Mouse (Mus musculus): ENCODE data around the gene Cfap157. TPM values are rescaled to one million over a fixed set of nuclear protein-coding genes. Genes with fewer than 3 reads are reported as not detected.
A peak's percentile ranks its signal among the peaks of the same experiment; 100 is the strongest.

Gene Cfap157
- total and polyA plus RNA-seq, 2 experiments from 2014 or later = 1.1 to 1.4 TPM

DNA sequence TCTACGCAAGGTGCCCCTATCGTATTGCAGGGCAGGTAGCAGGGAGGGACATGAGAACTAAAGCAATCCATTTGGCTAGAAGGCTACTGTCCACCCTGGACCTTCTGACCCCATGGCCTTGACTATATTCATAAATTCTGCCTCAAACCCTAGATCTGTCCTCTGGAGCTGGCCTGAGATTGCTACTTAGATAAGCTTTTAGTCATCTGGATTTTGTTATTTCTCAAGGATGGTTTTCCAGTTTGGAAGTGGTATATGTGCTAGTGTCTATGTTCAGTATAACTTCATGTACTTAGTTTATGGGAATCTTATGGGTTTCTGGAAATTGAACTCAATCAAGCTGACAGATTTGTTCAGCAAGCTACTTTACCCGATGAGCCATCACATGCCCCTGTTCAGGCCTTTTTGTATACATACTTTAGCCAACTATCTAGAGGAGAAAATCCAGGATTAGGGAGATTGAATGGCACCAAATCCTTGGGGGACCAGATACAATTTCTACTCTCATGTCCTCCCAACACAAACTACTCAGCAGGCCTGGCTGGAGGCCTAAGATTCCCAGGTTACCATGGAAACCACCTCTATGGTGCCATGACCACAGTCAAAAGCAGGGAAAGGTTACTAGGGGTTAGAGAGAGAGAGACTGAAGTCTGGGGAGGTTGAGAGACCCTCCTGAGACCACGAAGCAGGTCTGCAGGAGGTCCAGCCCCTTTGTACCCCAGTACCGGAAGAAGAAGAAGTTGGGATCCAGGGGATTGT lies 14.7 kb downstream of the Cfap157 start:
- Histone ChIP-seq H3K4me1 (ENCODE audit: insufficient read depth, low read length) (no peaks in the 10 kb centered on the region), H3K27ac (ENCODE audit: low read depth, low read length) (no peak overlapping the region), H3K4me3 (ENCODE audit: low read depth, low read length) (no peak overlapping the region), H3K27me3 (ENCODE audit: insufficient read depth, low read length) (no peaks in the 10 kb centered on the region), H3K36me3 (ENCODE audit: insufficient read depth, low read length) (no peaks in the 10 kb centered on the region), H3K9me3 (ENCODE audit: low read length) (no peaks in the 10 kb centered on the region), H3K9ac (replicated peaks; ENCODE audit: low read length, poor library complexity, severe bottlenecking) (no peak overlapping the region), H3K4me2 (ENCODE audit: low read depth, low read length, poor library complexity, severe bottlenecking) (no peak overlapping the region)
- ATAC-seq (ENCODE audit: low FRiP score) (no peak), DNase-seq (ENCODE audit: low spot score) (peak; percentile 55)
- WGBS = 45% methylated on average over 5 of the region's 5 CpGs
- TF ChIP-seq CTCF (IDR thresholded peaks at IDR 0.05) = no peak

DNA sequence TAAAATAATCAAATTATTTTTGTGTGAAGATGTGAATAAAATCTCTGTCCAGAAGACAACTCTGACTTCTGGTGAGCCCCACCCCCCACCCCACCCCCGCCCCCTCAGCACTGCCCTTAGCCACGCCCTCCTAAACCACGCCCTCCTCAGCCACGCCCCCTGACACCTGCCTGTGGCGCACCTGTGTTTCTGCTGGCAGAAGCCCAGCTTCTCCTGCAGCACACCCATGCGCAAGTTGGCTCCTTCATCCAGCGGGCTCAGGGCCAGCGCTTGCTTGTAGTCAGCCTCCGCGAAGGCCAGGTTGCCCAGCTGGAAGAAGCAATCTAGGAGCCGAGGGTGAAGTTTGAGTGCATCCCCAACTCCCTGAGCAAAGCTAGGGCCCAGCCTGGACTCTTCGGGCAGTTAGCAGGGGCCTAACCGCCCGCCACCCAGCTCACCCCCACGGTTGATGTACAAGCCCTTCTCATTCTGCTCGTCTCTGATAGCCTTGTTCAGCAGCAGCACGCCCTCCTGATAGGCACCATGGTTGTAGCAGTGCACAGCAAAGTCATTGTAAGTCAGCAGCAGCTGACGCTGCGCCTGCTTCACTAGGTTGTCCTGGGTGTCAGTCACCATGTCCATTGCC lies 15.5 kb downstream of the Cfap157 start:
- no peak overlapping the region for H3K4me2 ChIP-seq (ENCODE audit: low read depth, low read length, poor library complexity, severe bottlenecking)
- 53% methylated on average over 19 of the region's 19 CpGs for WGBS
- H3K4me1 ChIP-seq (ENCODE audit: insufficient read depth, low read length) = no peaks in the 10 kb centered on the region
- no peak for DNase-seq (ENCODE audit: low spot score)
- H3K36me3 ChIP-seq (ENCODE audit: insufficient read depth, low read length) = no peaks in the 10 kb centered on the region
- no peak overlapping the region for H3K9ac ChIP-seq (replicated peaks; ENCODE audit: low read length, poor library complexity, severe bottlenecking)
- no peak overlapping the region for H3K4me3 ChIP-seq (ENCODE audit: low read depth, low read length)
- H3K27me3 ChIP-seq (ENCODE audit: insufficient read depth, low read length) = no peaks in the 10 kb centered on the region
- ATAC-seq (ENCODE audit: low FRiP score) = no peak
- H3K27ac ChIP-seq (ENCODE audit: low read depth, low read length) = no peak overlapping the region
- H3K9me3 ChIP-seq (ENCODE audit: low read length) = no peaks in the 10 kb centered on the region
- no peak for TF ChIP-seq CTCF (IDR thresholded peaks at IDR 0.05)

DNA sequence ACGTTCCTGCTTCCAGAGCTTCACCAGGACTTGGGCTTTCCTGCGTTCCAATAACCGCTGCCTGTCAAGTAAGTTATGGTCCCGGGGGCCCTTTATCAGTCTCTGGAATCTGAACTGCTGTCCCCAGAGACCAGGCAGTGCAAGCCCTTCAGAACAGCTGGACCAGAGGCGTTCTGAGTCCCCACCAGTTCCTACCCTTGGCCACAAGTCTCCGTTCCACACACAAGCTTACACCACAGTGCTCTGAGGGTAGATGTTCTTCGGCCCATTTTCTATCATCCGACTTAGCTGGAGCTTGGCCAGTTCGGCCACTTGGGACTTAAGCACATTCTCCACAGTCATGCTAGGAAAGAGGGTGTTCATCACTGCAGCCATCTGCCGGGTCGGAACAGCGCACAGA lies 17.0 kb downstream of the Cfap157 start:
- Histone ChIP-seq H3K27me3 (ENCODE audit: insufficient read depth, low read length) (no peaks in the 10 kb centered on the region), H3K4me1 (ENCODE audit: insufficient read depth, low read length) (no peaks in the 10 kb centered on the region), H3K9ac (replicated peaks; ENCODE audit: low read length, poor library complexity, severe bottlenecking) (no peak overlapping the region), H3K4me3 (ENCODE audit: low read depth, low read length) (no peak overlapping the region), H3K36me3 (ENCODE audit: insufficient read depth, low read length) (peaks cover 10% of the 10 kb centered on the region), H3K27ac (ENCODE audit: low read depth, low read length) (no peak overlapping the region), H3K9me3 (ENCODE audit: low read length) (no peaks in the 10 kb centered on the region), H3K4me2 (ENCODE audit: low read depth, low read length, poor library complexity, severe bottlenecking) (no peak overlapping the region)
- ATAC-seq (ENCODE audit: low FRiP score) (no peak), DNase-seq (ENCODE audit: low spot score) (no peak)
- 63% methylated on average over 12 of the region's 12 CpGs for WGBS
- TF ChIP-seq CTCF (IDR thresholded peaks at IDR 0.05) = no peak

GRCm38 (mm10) chr2:32763353-32763752 lies 20.9 kb downstream of the Cfap157 start:
- TF ChIP-seq CTCF (IDR thresholded peaks at IDR 0.05) = peak; percentile 45
- ATAC-seq (ENCODE audit: low FRiP score) = no peak
- Histone ChIP-seq H3K4me1 (ENCODE audit: insufficient read depth, low read length) (no peaks in the 10 kb centered on the region), H3K9me3 (ENCODE audit: low read length) (no peaks in the 10 kb centered on the region), H3K27ac (ENCODE audit: low read depth, low read length) (no peak overlapping the region), H3K4me2 (ENCODE audit: low read depth, low read length, poor library complexity, severe bottlenecking) (no peak overlapping the region), H3K36me3 (ENCODE audit: insufficient read depth, low read length) (peaks cover 29% of the 10 kb centered on the region), H3K4me3 (ENCODE audit: low read depth, low read length) (no peak overlapping the region), H3K27me3 (ENCODE audit: insufficient read depth, low read length) (no peaks in the 10 kb centered on the region), H3K9ac (replicated peaks; ENCODE audit: low read length, poor library complexity, severe bottlenecking) (no peak overlapping the region)
- DNase-seq (ENCODE audit: low spot score) = no peak
- 83% methylated on average over 3 of the region's 3 CpGs for WGBS

GRCm38 (mm10) chr2:32761859-32762258 lies 22.4 kb downstream of the Cfap157 start:
- H3K9ac ChIP-seq (replicated peaks; ENCODE audit: low read length, poor library complexity, severe bottlenecking) = no peak overlapping the region
- H3K4me2 ChIP-seq (ENCODE audit: low read depth, low read length, poor library complexity, severe bottlenecking) = no peak overlapping the region
- H3K27ac ChIP-seq (ENCODE audit: low read depth, low read length) = no peak overlapping the region
- no peaks in the 10 kb centered on the region for H3K9me3 ChIP-seq (ENCODE audit: low read length)
- DNase-seq (ENCODE audit: low spot score) (no peak), ATAC-seq (ENCODE audit: low FRiP score) (no peak)
- no peaks in the 10 kb centered on the region for H3K27me3 ChIP-seq (ENCODE audit: insufficient read depth, low read length)
- 79% methylated on average over 4 of the region's 4 CpGs for WGBS
- H3K4me1 ChIP-seq (ENCODE audit: insufficient read depth, low read length) = no peaks in the 10 kb centered on the region
- no peak for TF ChIP-seq CTCF (IDR thresholded peaks at IDR 0.05)
- H3K4me3 ChIP-seq (ENCODE audit: low read depth, low read length) = no peak overlapping the region
- peaks cover 29% of the 10 kb centered on the region for H3K36me3 ChIP-seq (ENCODE audit: insufficient read depth, low read length)

GRCm38 (mm10) chr2:32761361-32761760 lies 22.9 kb downstream of the Cfap157 start:
- Histone ChIP-seq H3K9ac (replicated peaks; ENCODE audit: low read length, poor library complexity, severe bottlenecking) (no peak overlapping the region), H3K27me3 (ENCODE audit: insufficient read depth, low read length) (no peaks in the 10 kb centered on the region), H3K4me2 (ENCODE audit: low read depth, low read length, poor library complexity, severe bottlenecking) (no peak overlapping the region), H3K27ac (ENCODE audit: low read depth, low read length) (no peak overlapping the region), H3K36me3 (ENCODE audit: insufficient read depth, low read length) (peaks cover 29% of the 10 kb centered on the region), H3K4me3 (ENCODE audit: low read depth, low read length) (no peak overlapping the region), H3K9me3 (ENCODE audit: low read length) (no peaks in the 10 kb centered on the region), H3K4me1 (ENCODE audit: insufficient read depth, low read length) (no peaks in the 10 kb centered on the region)
- WGBS = 91% methylated on average over 14 of the region's 14 CpGs
- ATAC-seq (ENCODE audit: low FRiP score) (no peak), DNase-seq (ENCODE audit: low spot score) (no peak)
- TF ChIP-seq CTCF (IDR thresholded peaks at IDR 0.05) = no peak

Data from midbrain, postnatal 0 days (tissue).